Mouse (Mus musculus): Measurements from ENCODE around the gene Rapgef1. TPM values are rescaled to one million over a fixed set of nuclear protein-coding genes. Genes with fewer than 3 reads are reported as not detected.
"Not testable (repeated sequence)": the region's sequence is repeated elsewhere in the genome, so short reads cannot be mapped to it uniquely, and the experiment has no call there.

Gene Rapgef1
- polyA plus RNA-seq, 1 experiment from 2014 or later: 19.9 TPM

- Histone ChIP-seq H3K4me2 (replicated peaks) (no peak overlapping the region), H3K4me1 (replicated peaks; ENCODE audit: control insufficient read depth, insufficient read depth, low read length) (peaks cover 16% of the 10 kb centered on the region; the same call in 1 of the 2 replicates), H3K9me3 (ENCODE audit: control insufficient read depth, low read length) (no peaks in the 10 kb centered on the region), H3K27ac (no peak overlapping the region), H3K27me3 (ENCODE audit: control insufficient read depth, insufficient read depth, low read length) (no peaks in the 10 kb centered on the region), H3K9ac (no peak overlapping the region), H3K4me3 (replicated peaks; ENCODE audit: low read length) (no peak overlapping the region), H3K36me3 (replicated peaks; ENCODE audit: control insufficient read depth, insufficient read depth) (no peaks in the 10 kb centered on the region)
- no peak for ATAC-seq (ENCODE audit: low FRiP score)
- 60% methylated on average over 2 of the region's 2 CpGs for WGBS
- no peak for DNase-seq (ENCODE audit: low spot score)
Observed at GRCm38 (mm10) chr2:29629311-29629710, 9.8 kb downstream of the Rapgef1 start.

GRCm38 (mm10) chr2:29630141-29630771 is 10.7 kb downstream of the Rapgef1 start:
- DNase-seq (ENCODE audit: low spot score): no peak

GRCm38 (mm10) chr2:29631020-29631419 is 11.5 kb downstream of the Rapgef1 start:
- ATAC-seq (ENCODE audit: low FRiP score) (no peak), DNase-seq (ENCODE audit: low spot score) (no peak)
- H3K36me3 ChIP-seq (replicated peaks; ENCODE audit: control insufficient read depth, insufficient read depth): no peaks in the 10 kb centered on the region
- peaks cover 21% of the 10 kb centered on the region; the same call in 1 of the 2 replicates for H3K4me1 ChIP-seq (replicated peaks; ENCODE audit: control insufficient read depth, insufficient read depth, low read length)
- H3K9me3 ChIP-seq (ENCODE audit: control insufficient read depth, low read length): no peaks in the 10 kb centered on the region
- no peak overlapping the region for H3K27ac ChIP-seq
- no peak overlapping the region for H3K4me2 ChIP-seq (replicated peaks)
- no peak overlapping the region for H3K4me3 ChIP-seq (replicated peaks; ENCODE audit: low read length)
- no peak overlapping the region for H3K9ac ChIP-seq
- no peaks in the 10 kb centered on the region for H3K27me3 ChIP-seq (ENCODE audit: control insufficient read depth, insufficient read depth, low read length)

More at GRCm38 (mm10) chr2:29630141-29630771, 10.7 kb downstream of the Rapgef1 start:
- Histone ChIP-seq H3K9me3 (ENCODE audit: control insufficient read depth, low read length) (no peaks in the 10 kb centered on the region), H3K27ac (no peak overlapping the region), H3K4me1 (replicated peaks; ENCODE audit: control insufficient read depth, insufficient read depth, low read length) (peaks cover 21% of the 10 kb centered on the region; the same call in 1 of the 2 replicates), H3K4me2 (replicated peaks) (no peak overlapping the region), H3K4me3 (replicated peaks; ENCODE audit: low read length) (no peak overlapping the region), H3K9ac (no peak overlapping the region), H3K36me3 (replicated peaks; ENCODE audit: control insufficient read depth, insufficient read depth) (no peaks in the 10 kb centered on the region), H3K27me3 (ENCODE audit: control insufficient read depth, insufficient read depth, low read length) (no peaks in the 10 kb centered on the region)
- WGBS: 92% methylated on average over 10 of the region's 10 CpGs
- no peak for ATAC-seq (ENCODE audit: low FRiP score)

GRCm38 (mm10) chr2:29631564-29632167 is 12.1 kb downstream of the Rapgef1 start:
- H3K4me1 ChIP-seq (replicated peaks; ENCODE audit: control insufficient read depth, insufficient read depth, low read length): peaks cover 21% of the 10 kb centered on the region; the same call in 1 of the 2 replicates
- 76% methylated on average over 12 of the region's 12 CpGs for WGBS

GRCm38 (mm10) chr2:29632168-29632662 is 12.7 kb downstream of the Rapgef1 start:
- Histone ChIP-seq H3K27me3 (ENCODE audit: control insufficient read depth, insufficient read depth, low read length) (no peaks in the 10 kb centered on the region), H3K4me1 (replicated peaks; ENCODE audit: control insufficient read depth, insufficient read depth, low read length) (peaks cover 21% of the 10 kb centered on the region; the same call in 1 of the 2 replicates), H3K9me3 (ENCODE audit: control insufficient read depth, low read length) (no peaks in the 10 kb centered on the region), H3K27ac (no peak overlapping the region), H3K4me3 (replicated peaks; ENCODE audit: low read length) (no peak overlapping the region), H3K36me3 (replicated peaks; ENCODE audit: control insufficient read depth, insufficient read depth) (no peaks in the 10 kb centered on the region), H3K4me2 (replicated peaks) (no peak overlapping the region), H3K9ac (no peak overlapping the region)
- ATAC-seq (ENCODE audit: low FRiP score) (no peak), DNase-seq (ENCODE audit: low spot score) (no peak)
- WGBS: 92% methylated on average over 3 of the region's 3 CpGs

More at GRCm38 (mm10) chr2:29631564-29632167, 12.1 kb downstream of the Rapgef1 start:
- H3K27ac ChIP-seq; DNase-seq (ENCODE audit: low spot score); ATAC-seq (ENCODE audit: low FRiP score); H3K9ac ChIP-seq; H3K27me3 ChIP-seq (ENCODE audit: control insufficient read depth, insufficient read depth, low read length); H3K4me3 ChIP-seq (replicated peaks; ENCODE audit: low read length); H3K4me2 ChIP-seq (replicated peaks); H3K36me3 ChIP-seq (replicated peaks; ENCODE audit: control insufficient read depth, insufficient read depth); H3K9me3 ChIP-seq (ENCODE audit: control insufficient read depth, low read length): not testable (repeated sequence)

- Histone ChIP-seq H3K9me3 (ENCODE audit: control insufficient read depth, low read length) (no peaks in the 10 kb centered on the region), H3K4me3 (replicated peaks; ENCODE audit: low read length) (no peak overlapping the region), H3K4me1 (replicated peaks; ENCODE audit: control insufficient read depth, insufficient read depth, low read length) (peaks cover 15% of the 10 kb centered on the region; the same call in 1 of the 2 replicates), H3K27ac (no peak overlapping the region), H3K9ac (no peak overlapping the region), H3K4me2 (replicated peaks) (no peak overlapping the region), H3K36me3 (replicated peaks; ENCODE audit: control insufficient read depth, insufficient read depth) (no peaks in the 10 kb centered on the region), H3K27me3 (ENCODE audit: control insufficient read depth, insufficient read depth, low read length) (no peaks in the 10 kb centered on the region)
- WGBS: 47% methylated on average over 6 of the region's 6 CpGs
- peak; percentile 31; the same call in 1 of the 2 replicates for ATAC-seq (ENCODE audit: low FRiP score)
- peak; percentile 66 for DNase-seq (ENCODE audit: low spot score)
Observed at GRCm38 (mm10) chr2:29633101-29633554, 13.6 kb downstream of the Rapgef1 start.

- H3K4me3 ChIP-seq (replicated peaks; ENCODE audit: low read length): no peak overlapping the region
- peaks cover 13% of the 10 kb centered on the region; the same call in 1 of the 2 replicates for H3K4me1 ChIP-seq (replicated peaks; ENCODE audit: control insufficient read depth, insufficient read depth, low read length)
- WGBS: 95% methylated on average over 3 of the region's 3 CpGs
- ATAC-seq (ENCODE audit: low FRiP score) (no peak), DNase-seq (ENCODE audit: low spot score) (no peak)
- no peaks in the 10 kb centered on the region for H3K9me3 ChIP-seq (ENCODE audit: control insufficient read depth, low read length)
- H3K27ac ChIP-seq: no peak overlapping the region
- H3K4me2 ChIP-seq (replicated peaks): no peak overlapping the region
- H3K36me3 ChIP-seq (replicated peaks; ENCODE audit: control insufficient read depth, insufficient read depth): no peaks in the 10 kb centered on the region
- H3K27me3 ChIP-seq (ENCODE audit: control insufficient read depth, insufficient read depth, low read length): no peaks in the 10 kb centered on the region
- no peak overlapping the region for H3K9ac ChIP-seq
Observed at GRCm38 (mm10) chr2:29633782-29634181, 14.3 kb downstream of the Rapgef1 start.

- Histone ChIP-seq H3K4me2 (replicated peaks) (no peak overlapping the region), H3K27ac (no peak overlapping the region), H3K27me3 (ENCODE audit: control insufficient read depth, insufficient read depth, low read length) (no peaks in the 10 kb centered on the region), H3K4me1 (replicated peaks; ENCODE audit: control insufficient read depth, insufficient read depth, low read length) (peaks cover 13% of the 10 kb centered on the region; the same call in 1 of the 2 replicates), H3K4me3 (replicated peaks; ENCODE audit: low read length) (no peak overlapping the region), H3K36me3 (replicated peaks; ENCODE audit: control insufficient read depth, insufficient read depth) (no peaks in the 10 kb centered on the region), H3K9ac (no peak overlapping the region), H3K9me3 (ENCODE audit: control insufficient read depth, low read length) (no peaks in the 10 kb centered on the region)
- DNase-seq (ENCODE audit: low spot score): no peak
- ATAC-seq (ENCODE audit: low FRiP score): no peak
- 66% methylated on average over 5 of the region's 5 CpGs for WGBS
Observed at GRCm38 (mm10) chr2:29634541-29634940, 15.0 kb downstream of the Rapgef1 start.

GRCm38 (mm10) chr2:29635966-29636507 is 16.5 kb downstream of the Rapgef1 start:
- no peaks in the 10 kb centered on the region for H3K36me3 ChIP-seq (replicated peaks; ENCODE audit: control insufficient read depth, insufficient read depth)
- no peak for ATAC-seq (ENCODE audit: low FRiP score)
- H3K9me3 ChIP-seq (ENCODE audit: control insufficient read depth, low read length): no peaks in the 10 kb centered on the region
- no peaks in the 10 kb centered on the region for H3K27me3 ChIP-seq (ENCODE audit: control insufficient read depth, insufficient read depth, low read length)
- H3K4me2 ChIP-seq (replicated peaks): no peak overlapping the region
- H3K4me3 ChIP-seq (replicated peaks; ENCODE audit: low read length): no peak overlapping the region
- no peak overlapping the region for H3K27ac ChIP-seq
- H3K9ac ChIP-seq: no peak overlapping the region
- no peak for DNase-seq (ENCODE audit: low spot score)
- 91% methylated on average over 5 of the region's 5 CpGs for WGBS
- H3K4me1 ChIP-seq (replicated peaks; ENCODE audit: control insufficient read depth, insufficient read depth, low read length): peaks cover 13% of the 10 kb centered on the region; the same call in 1 of the 2 replicates
